Mouse (Mus musculus) CD8-positive naive resting alpha-beta T cell, adult 57 days (primary cell): Measurements from ENCODE around the gene D16Ertd472e. TPM values are rescaled to one million over a fixed set of nuclear protein-coding genes. Genes with fewer than 3 reads are reported as not detected.

ENCODE experiments used
- total RNA-seq: library from RNA; stranded (reverse); gene quantifications from one replicate; pipeline ENCODE4 v1.2.4, GENCODE M21; 2023

D16Ertd472e gene
- total RNA-seq = 122 TPM

GRCm38 (mm10) chr16:78576478-78577084 is at the start of gene D16Ertd472e:
Gene D16Ertd472e, minus strand, starts transcription at chr16:78576708.

Other genes with a start within 250 kb of the D16Ertd472e start
- gene Btg3, start 199.5 kb downstream of the D16Ertd472e start, total RNA-seq = 51.0 TPM